Mouse (Mus musculus) neural tube, embryonic 10.5 days (tissue): ENCODE measurements around the gene Zfpl1.
"Not testable (repeated sequence)": the region's sequence is repeated elsewhere in the genome, so short reads cannot be mapped to it uniquely, and the experiment has no call there.

ENCODE experiments used
- DNase-seq: peaks from one replicate; pipeline ENCODE4 v3.0.0-alpha.2; 2017; ENCODE audit warnings: low spot score; ENCODE audit errors: extremely low spot score

The Zfpl1 gene

GRCm38 (mm10) chr19:6058966-6059365 is 25.8 kb downstream of the Zfpl1 start:
- DNase-seq, result no peak

GRCm38 (mm10) chr19:6058513-6058912 is 26.2 kb downstream of the Zfpl1 start:
- no peak for DNase-seq

GRCm38 (mm10) chr19:6057313-6058096 is 27.3 kb downstream of the Zfpl1 start, which contains the start of the genes Mrpl49 and Fau:
Gene Mrpl49, minus strand, starts transcription at chr19:6057785.
Gene Fau, plus strand, starts transcription at chr19:6057844.
- peak; percentile 98 for DNase-seq

GRCm38 (mm10) chr19:6056696-6057095 is 28.1 kb downstream of the Zfpl1 start:
- no peak for DNase-seq

- no peak for DNase-seq
Observed at GRCm38 (mm10) chr19:6054296-6054695, 30.5 kb downstream of the Zfpl1 start.

GRCm38 (mm10) chr19:6052516-6052915 is 32.2 kb downstream of the Zfpl1 start:
- DNase-seq, result no peak

GRCm38 (mm10) chr19:6048681-6049410 is 35.9 kb downstream of the Zfpl1 start:
- no peak for DNase-seq

- DNase-seq, result no peak
Observed at GRCm38 (mm10) chr19:6047899-6048166, 36.9 kb downstream of the Zfpl1 start.

- no peak for DNase-seq
Observed at GRCm38 (mm10) chr19:6047154-6047898, 37.4 kb downstream of the Zfpl1 start.

- peak; percentile 95 for DNase-seq
Observed at GRCm38 (mm10) chr19:6046294-6047153, 38.2 kb downstream of the Zfpl1 start, which contains the start of gene Syvn1. Gene Syvn1, plus strand, starts transcription at chr19:6046576.

GRCm38 (mm10) chr19:6045366-6046293 is 39.1 kb downstream of the Zfpl1 start:
- DNase-seq, result no peak

- not testable (repeated sequence) for DNase-seq
Observed at GRCm38 (mm10) chr19:6044102-6044501, 40.7 kb downstream of the Zfpl1 start.

- no peak for DNase-seq
Observed at GRCm38 (mm10) chr19:6042293-6042692, 42.5 kb downstream of the Zfpl1 start.

- DNase-seq, result no peak
Observed at GRCm38 (mm10) chr19:6040002-6040401, 44.8 kb downstream of the Zfpl1 start.

- DNase-seq, result no peak
Observed at GRCm38 (mm10) chr19:6038326-6038725, 46.4 kb downstream of the Zfpl1 start.

- DNase-seq, result no peak
Observed at GRCm38 (mm10) chr19:6037695-6038094, 47.1 kb downstream of the Zfpl1 start.

GRCm38 (mm10) chr19:6035966-6036585 is 48.7 kb downstream of the Zfpl1 start:
- no peak for DNase-seq
